Mouse (Mus musculus) gastrocnemius, postnatal 10 days (tissue): ENCODE results near the gene Nab2. TPM values are rescaled to one million over a fixed set of nuclear protein-coding genes. Genes with fewer than 3 reads are reported as not detected.
A peak's percentile ranks its signal among the peaks of the same experiment; 100 is the strongest.

Source experiments
- DNase-seq: peaks from one replicate; pipeline ENCODE4 v3.0.0; 2021; ENCODE audit warnings: mixed read lengths
- long read RNA-seq, 2 experiments: library from polyadenylated mRNA; stranded (forward); transcript quantifications; one replicate each; pipeline ENCODE4 v2.0.0; 2021
- total RNA-seq, 2 experiments: library from RNA; stranded (reverse); gene quantifications; 2 replicates each; pipeline ENCODE4 v1.2.3; 2021

The Nab2 gene
- total RNA-seq, result 10 to 100 TPM in 1 of 2 experiments, 1 to 10 TPM in 1; 7.0 to 13.2 TPM
- long read RNA-seq, experiment 1, transcript Nab2-201 (7 exons, 2,582 nt), result major isoform, 11 of 16 reads
- long read RNA-seq, experiment 1, partial matches to known transcripts, result 1 of 16 reads
- long read RNA-seq, experiment 1, other reads (novel, unspliced or antisense), result 1 of 16 reads
- long read RNA-seq, experiment 2, transcript Nab2-201 (7 exons, 2,582 nt), result major isoform, 6 of 6 reads
- long read RNA-seq, experiment 2, partial matches to known transcripts, result 0 of 6 reads
- long read RNA-seq, experiment 2, other reads (novel, unspliced or antisense), result 0 of 6 reads

GRCm38 (mm10) chr10:127668093-127669050, at the start of gene Nab2:
TSS of gene Nab2 (minus strand) at chr10:127668568.
- peak; percentile 80 for DNase-seq

- DNase-seq, result no peak
These were observed 44.4 kb upstream of the Nab2 start for GRCm38 (mm10) chr10:127712736-127713135.

GRCm38 (mm10) chr10:127710331-127710730, 42.0 kb upstream of the Nab2 start:
- DNase-seq, result no peak

- no peak for DNase-seq
These were observed 40.5 kb upstream of the Nab2 start for GRCm38 (mm10) chr10:127708850-127709370.

- no peak for DNase-seq
These were observed 39.4 kb upstream of the Nab2 start for GRCm38 (mm10) chr10:127707721-127708120.

GRCm38 (mm10) chr10:127705783-127706182, 37.4 kb upstream of the Nab2 start:
- DNase-seq, result no peak

- no peak for DNase-seq
These were observed 36.4 kb upstream of the Nab2 start, which contains the start of gene Myo1a for GRCm38 (mm10) chr10:127704766-127705220. TSS of gene Myo1a (plus strand) at chr10:127705170.

GRCm38 (mm10) chr10:127704293-127704692, 35.9 kb upstream of the Nab2 start:
- DNase-seq, result no peak

- no peak for DNase-seq
These were observed 34.9 kb upstream of the Nab2 start for GRCm38 (mm10) chr10:127703299-127703698.

GRCm38 (mm10) chr10:127698966-127699365, 30.6 kb upstream of the Nab2 start:
- DNase-seq, result no peak

GRCm38 (mm10) chr10:127695775-127696174, 27.4 kb upstream of the Nab2 start:
- DNase-seq, result no peak

GRCm38 (mm10) chr10:127694636-127695035, 26.3 kb upstream of the Nab2 start:
- no peak for DNase-seq

GRCm38 (mm10) chr10:127691053-127691452, 22.7 kb upstream of the Nab2 start:
- no peak for DNase-seq

- DNase-seq, result no peak
These were observed 14.5 kb upstream of the Nab2 start for GRCm38 (mm10) chr10:127682886-127683285.

GRCm38 (mm10) chr10:127679881-127680280, 11.5 kb upstream of the Nab2 start:
- DNase-seq, result no peak

- no peak for DNase-seq
These were observed 10.8 kb upstream of the Nab2 start for GRCm38 (mm10) chr10:127679208-127679607.

GRCm38 (mm10) chr10:127677591-127678336, 9.4 kb upstream of the Nab2 start:
- no peak for DNase-seq

GRCm38 (mm10) chr10:127676691-127677548, 8.6 kb upstream of the Nab2 start:
- peak; percentile 90 for DNase-seq

GRCm38 (mm10) chr10:127675859-127676398, 7.6 kb upstream of the Nab2 start:
- no peak for DNase-seq

- DNase-seq, result peak; percentile 73
These were observed 6.6 kb upstream of the Nab2 start for GRCm38 (mm10) chr10:127674794-127675522.
